Mouse (Mus musculus) midbrain, embryonic 16.5 days (tissue): ENCODE data around the gene Zzz3. TPM values are rescaled to one million over a fixed set of nuclear protein-coding genes. Genes with fewer than 3 reads are reported as not detected.

Experiments
- ATAC-seq: fragments of 200-750 bp; cut with Nextera tagmentation; 2 replicates; pipeline ENCODE4 v1.8.0; 2017; ENCODE audit warnings: moderate TSS enrichment
- H3K27ac ChIP-seq: fragments of 300-500 bp; sonication (generic); 2 replicates; pipeline ENCODE4 v1.5.1; 2014; ENCODE audit warnings: mild to moderate bottlenecking, low read length, mixed read lengths
- H3K27me3 ChIP-seq: fragments of 300-500 bp; sonication (generic); 2 replicates; pipeline ENCODE4 v1.6.1; 2014; ENCODE audit warnings: low read depth, low read length, mixed read lengths; ENCODE audit not compliant: control insufficient read depth, insufficient read depth
- H3K36me3 ChIP-seq: fragments of 300-500 bp; sonication (generic); 2 replicates; pipeline ENCODE4 v1.6.1; 2014; ENCODE audit warnings: mild to moderate bottlenecking, low read length, moderate library complexity, mixed read lengths; ENCODE audit not compliant: control insufficient read depth, insufficient read depth
- H3K4me1 ChIP-seq: fragments of 300-500 bp; sonication (generic); 2 replicates; pipeline ENCODE4 v1.6.1; 2014; ENCODE audit warnings: mild to moderate bottlenecking, low read length, mixed read lengths; ENCODE audit not compliant: control insufficient read depth, insufficient read depth
- H3K4me2 ChIP-seq: fragments of 300-500 bp; sonication (generic); 2 replicates; pipeline ENCODE4 v1.6.1; 2014; ENCODE audit warnings: mild to moderate bottlenecking, low read length, mixed read lengths
- H3K4me3 ChIP-seq: fragments of 300-500 bp; sonication (generic); 2 replicates; pipeline ENCODE4 v1.5.1; 2014; ENCODE audit warnings: low read depth, mild to moderate bottlenecking, low read length, moderate library complexity, mixed read lengths
- H3K9ac ChIP-seq: fragments of 300-500 bp; sonication (generic); 2 replicates; pipeline ENCODE4 v1.6.1; 2014; ENCODE audit warnings: low read depth, low read length, mixed read lengths
- H3K9me3 ChIP-seq: fragments of 300-500 bp; sonication (generic); replicated peaks from 2 replicates; pipeline ENCODE4 v1.6.1; 2014; ENCODE audit warnings: mild to moderate bottlenecking, low read length, mixed read lengths; ENCODE audit not compliant: control insufficient read depth, poor library complexity, severe bottlenecking
- WGBS: fragments of 180-500 bp; shearing (Covaris S2); extraction: QIAGEN DNeasy Blood & Tissue Kit; methylation state at CpG from one replicate; pipeline ENCODE4 v1.1.7; 2014; 5-methylcytosine and 5-hydroxymethylcytosine counted together
- polyA plus RNA-seq: library from polyadenylated mRNA; unstranded; fragments of >200 nt; fragmentation: Nextera tagmentation; extraction: Ambion mirVana; gene quantifications from 2 replicates; pipeline ENCODE4 v1.2.1, GENCODE M21; 2015

Zzz3 gene
- polyA plus RNA-seq, 1 experiment from 2014 or later, result 27.1 TPM

- no peaks in the 10 kb centered on the region for H3K36me3 ChIP-seq
- H3K27ac ChIP-seq, result no peak overlapping the region
- peak overlapping the region; percentile 43 for H3K4me2 ChIP-seq
- peak overlapping the region; percentile 51; the same call in 1 of the 2 replicates for H3K9ac ChIP-seq
- peak; percentile 47 for ATAC-seq
- no peaks in the 10 kb centered on the region for H3K9me3 ChIP-seq
- H3K4me1 ChIP-seq, result peaks cover 11% of the 10 kb centered on the region
- 4% methylated on average over 11 of the region's 16 CpGs for WGBS
- H3K4me3 ChIP-seq, result peak overlapping the region; percentile 11
- no peaks in the 10 kb centered on the region for H3K27me3 ChIP-seq
Observed at GRCm38 (mm10) chr3:152478599-152479435, 83.5 kb downstream of the Zzz3 start.

- H3K27ac ChIP-seq, result no peak overlapping the region
- H3K4me2 ChIP-seq, result no peak overlapping the region
- no peaks in the 10 kb centered on the region for H3K9me3 ChIP-seq
- 93% methylated on average over 6 of the region's 6 CpGs for WGBS
- no peak overlapping the region for H3K9ac ChIP-seq
- no peak overlapping the region for H3K4me3 ChIP-seq
- H3K27me3 ChIP-seq, result no peaks in the 10 kb centered on the region
- ATAC-seq, result no peak
- no peaks in the 10 kb centered on the region for H3K36me3 ChIP-seq
- peaks cover 16% of the 10 kb centered on the region for H3K4me1 ChIP-seq
Observed at GRCm38 (mm10) chr3:152480336-152480735, 85.1 kb downstream of the Zzz3 start.

- peaks cover 16% of the 10 kb centered on the region for H3K4me1 ChIP-seq
- no peaks in the 10 kb centered on the region for H3K36me3 ChIP-seq
- no peak for ATAC-seq
- H3K27me3 ChIP-seq, result no peaks in the 10 kb centered on the region
- 79% methylated on average over 8 of the region's 8 CpGs for WGBS
- H3K4me3 ChIP-seq, result no peak overlapping the region
- H3K9ac ChIP-seq, result no peak overlapping the region
- no peak overlapping the region for H3K27ac ChIP-seq
- H3K4me2 ChIP-seq, result no peak overlapping the region
- no peaks in the 10 kb centered on the region for H3K9me3 ChIP-seq
Observed at GRCm38 (mm10) chr3:152482182-152482581, 86.9 kb downstream of the Zzz3 start.

GRCm38 (mm10) chr3:152483800-152484199, 88.5 kb downstream of the Zzz3 start:
- Histone ChIP-seq H3K9ac (no peak overlapping the region), H3K4me2 (no peak overlapping the region), H3K4me1 (peaks cover 11% of the 10 kb centered on the region), H3K27ac (peak overlapping the region; percentile 74), H3K4me3 (no peak overlapping the region), H3K9me3 (no peaks in the 10 kb centered on the region), H3K36me3 (no peaks in the 10 kb centered on the region), H3K27me3 (no peaks in the 10 kb centered on the region)
- WGBS, result 52% methylated on average over 7 of the region's 7 CpGs
- ATAC-seq, result no peak

GRCm38 (mm10) chr3:152484206-152484605, 88.9 kb downstream of the Zzz3 start:
- H3K4me3 ChIP-seq, result no peak overlapping the region
- peak; percentile 56 for ATAC-seq
- no peaks in the 10 kb centered on the region for H3K27me3 ChIP-seq
- H3K36me3 ChIP-seq, result no peaks in the 10 kb centered on the region
- H3K27ac ChIP-seq, result peak overlapping the region; percentile 74
- no peak overlapping the region for H3K4me2 ChIP-seq
- WGBS, result 58% methylated on average over 6 of the region's 6 CpGs
- H3K9me3 ChIP-seq, result no peaks in the 10 kb centered on the region
- no peak overlapping the region for H3K9ac ChIP-seq
- H3K4me1 ChIP-seq, result peaks cover 10% of the 10 kb centered on the region

GRCm38 (mm10) chr3:152488964-152489363, 93.7 kb downstream of the Zzz3 start:
- H3K4me2 ChIP-seq, result no peak overlapping the region
- no peaks in the 10 kb centered on the region for H3K9me3 ChIP-seq
- no peak for ATAC-seq
- no peaks in the 10 kb centered on the region for H3K27me3 ChIP-seq
- no peak overlapping the region for H3K9ac ChIP-seq
- peaks cover 5% of the 10 kb centered on the region; the same call in 1 of the 2 replicates for H3K4me1 ChIP-seq
- H3K36me3 ChIP-seq, result no peaks in the 10 kb centered on the region
- H3K27ac ChIP-seq, result no peak overlapping the region
- WGBS, result 87% methylated on average over 4 of the region's 4 CpGs
- no peak overlapping the region for H3K4me3 ChIP-seq

- no peaks in the 10 kb centered on the region for H3K27me3 ChIP-seq
- H3K4me1 ChIP-seq, result peaks cover 8% of the 10 kb centered on the region
- no peak overlapping the region for H3K4me2 ChIP-seq
- H3K4me3 ChIP-seq, result no peak overlapping the region
- H3K9me3 ChIP-seq, result no peaks in the 10 kb centered on the region
- no peak overlapping the region for H3K9ac ChIP-seq
- H3K36me3 ChIP-seq, result no peaks in the 10 kb centered on the region
- no peak overlapping the region for H3K27ac ChIP-seq
- no peak for ATAC-seq
- 90% methylated on average over 5 of the region's 5 CpGs for WGBS
Observed at GRCm38 (mm10) chr3:152490423-152490822, 95.2 kb downstream of the Zzz3 start.

GRCm38 (mm10) chr3:152492241-152492640, 97.0 kb downstream of the Zzz3 start:
- 91% methylated on average over 6 of the region's 6 CpGs for WGBS
- H3K4me2 ChIP-seq, result no peak overlapping the region
- no peak overlapping the region for H3K27ac ChIP-seq
- H3K27me3 ChIP-seq, result no peaks in the 10 kb centered on the region
- peaks cover 14% of the 10 kb centered on the region for H3K4me1 ChIP-seq
- no peak for ATAC-seq
- no peak overlapping the region for H3K4me3 ChIP-seq
- H3K9me3 ChIP-seq, result no peaks in the 10 kb centered on the region
- no peak overlapping the region for H3K9ac ChIP-seq
- no peaks in the 10 kb centered on the region for H3K36me3 ChIP-seq

GRCm38 (mm10) chr3:152493813-152494212, 98.5 kb downstream of the Zzz3 start:
- Histone ChIP-seq H3K4me3 (no peak overlapping the region), H3K9ac (no peak overlapping the region), H3K27me3 (no peaks in the 10 kb centered on the region), H3K27ac (no peak overlapping the region), H3K4me2 (no peak overlapping the region), H3K9me3 (no peaks in the 10 kb centered on the region), H3K36me3 (no peaks in the 10 kb centered on the region), H3K4me1 (peaks cover 14% of the 10 kb centered on the region)
- WGBS, result 56% methylated on average over 2 of the region's 2 CpGs
- ATAC-seq, result no peak
